Mouse (Mus musculus): ENCODE data around the gene Mllt3. TPM values are rescaled to one million over a fixed set of nuclear protein-coding genes. Genes with fewer than 3 reads are reported as not detected.

Mllt3 gene
- total and polyA plus RNA-seq, 2 experiments, result 0.62 to 2.6 TPM

GRCm38 (mm10) chr4:87905149-87905771 lies 127.9 kb downstream of the Mllt3 start:
- Histone ChIP-seq H3K4me1 (ENCODE audit: control insufficient read depth, insufficient read depth, low read length) (peaks cover 2% of the 10 kb centered on the region; the same call in 1 of the 2 replicates), H3K27me3 (ENCODE audit: control insufficient read depth, insufficient read depth, low read length) (no peaks in the 10 kb centered on the region), H3K27ac (replicated peaks; ENCODE audit: insufficient read depth, low read depth, low read length) (no peak overlapping the region), H3K9ac (ENCODE audit: low read depth, low read length) (no peak overlapping the region), H3K79me2 (ENCODE audit: control insufficient read depth, insufficient read depth, low read length) (no peaks in the 10 kb centered on the region), H3K36me3 (ENCODE audit: control insufficient read depth, insufficient read depth, low read length) (no peaks in the 10 kb centered on the region), H3K4me3 (ENCODE audit: insufficient read depth, low read depth, low read length) (no peak overlapping the region)
- WGBS, result 56% methylated on average over 6 of the region's 6 CpGs
- DNase-seq (ENCODE audit: extremely low read depth, low read depth, low spot score), result no peak
- TF ChIP-seq CTCF (IDR thresholded peaks at IDR 0.05; ENCODE audit: low read depth, low read length), result no peak
- no peak for TF ChIP-seq POLR2A (IDR thresholded peaks at IDR 0.05; ENCODE audit: extremely low read depth, insufficient read depth, low read length)

GRCm38 (mm10) chr4:87904722-87905121 lies 128.4 kb downstream of the Mllt3 start:
- H3K4me1 ChIP-seq (ENCODE audit: control insufficient read depth, insufficient read depth, low read length), result peaks cover 2% of the 10 kb centered on the region; the same call in 1 of the 2 replicates
- no peak overlapping the region for H3K4me3 ChIP-seq (ENCODE audit: insufficient read depth, low read depth, low read length)
- no peaks in the 10 kb centered on the region for H3K79me2 ChIP-seq (ENCODE audit: control insufficient read depth, insufficient read depth, low read length)
- H3K27ac ChIP-seq (replicated peaks; ENCODE audit: insufficient read depth, low read depth, low read length), result no peak overlapping the region
- no peaks in the 10 kb centered on the region for H3K36me3 ChIP-seq (ENCODE audit: control insufficient read depth, insufficient read depth, low read length)
- H3K9ac ChIP-seq (ENCODE audit: low read depth, low read length), result no peak overlapping the region
- H3K27me3 ChIP-seq (ENCODE audit: control insufficient read depth, insufficient read depth, low read length), result no peaks in the 10 kb centered on the region
- 7% methylated on average over 1 of the region's 1 CpGs for WGBS
- peak; percentile 79 for DNase-seq (ENCODE audit: extremely low read depth, low read depth, low spot score)
- TF ChIP-seq CTCF (IDR thresholded peaks at IDR 0.05; ENCODE audit: low read depth, low read length) (no peak), POLR2A (IDR thresholded peaks at IDR 0.05; ENCODE audit: extremely low read depth, insufficient read depth, low read length) (no peak)

- TF ChIP-seq POLR2A (IDR thresholded peaks at IDR 0.05; ENCODE audit: extremely low read depth, insufficient read depth, low read length) (no peak), CTCF (IDR thresholded peaks at IDR 0.05; ENCODE audit: low read depth, low read length) (no peak)
- Histone ChIP-seq H3K36me3 (ENCODE audit: control insufficient read depth, insufficient read depth, low read length) (no peaks in the 10 kb centered on the region), H3K9ac (ENCODE audit: low read depth, low read length) (no peak overlapping the region), H3K27ac (replicated peaks; ENCODE audit: insufficient read depth, low read depth, low read length) (no peak overlapping the region), H3K4me3 (ENCODE audit: insufficient read depth, low read depth, low read length) (no peak overlapping the region), H3K4me1 (ENCODE audit: control insufficient read depth, insufficient read depth, low read length) (peaks cover 4% of the 10 kb centered on the region; the same call in 1 of the 2 replicates), H3K27me3 (ENCODE audit: control insufficient read depth, insufficient read depth, low read length) (no peaks in the 10 kb centered on the region), H3K79me2 (ENCODE audit: control insufficient read depth, insufficient read depth, low read length) (no peaks in the 10 kb centered on the region)
- 90% methylated on average over 4 of the region's 4 CpGs for WGBS
- DNase-seq (ENCODE audit: extremely low read depth, low read depth, low spot score), result no peak
These were observed 130.6 kb downstream of the Mllt3 start for GRCm38 (mm10) chr4:87902584-87902983.

GRCm38 (mm10) chr4:87901166-87901565 lies 132.0 kb downstream of the Mllt3 start:
- H3K36me3 ChIP-seq (ENCODE audit: control insufficient read depth, insufficient read depth, low read length), result no peaks in the 10 kb centered on the region
- peaks cover 4% of the 10 kb centered on the region; the same call in 1 of the 2 replicates for H3K4me1 ChIP-seq (ENCODE audit: control insufficient read depth, insufficient read depth, low read length)
- no peak overlapping the region for H3K27ac ChIP-seq (replicated peaks; ENCODE audit: insufficient read depth, low read depth, low read length)
- no peaks in the 10 kb centered on the region for H3K79me2 ChIP-seq (ENCODE audit: control insufficient read depth, insufficient read depth, low read length)
- no peaks in the 10 kb centered on the region for H3K27me3 ChIP-seq (ENCODE audit: control insufficient read depth, insufficient read depth, low read length)
- H3K4me3 ChIP-seq (ENCODE audit: insufficient read depth, low read depth, low read length), result no peak overlapping the region
- WGBS, result 55% methylated on average over 1 of the region's 1 CpGs
- DNase-seq (ENCODE audit: extremely low read depth, low read depth, low spot score), result no peak
- TF ChIP-seq CTCF (IDR thresholded peaks at IDR 0.05; ENCODE audit: low read depth, low read length) (no peak), POLR2A (IDR thresholded peaks at IDR 0.05; ENCODE audit: extremely low read depth, insufficient read depth, low read length) (no peak)
- H3K9ac ChIP-seq (ENCODE audit: low read depth, low read length), result no peak overlapping the region

- 77% methylated on average over 3 of the region's 3 CpGs for WGBS
- Histone ChIP-seq H3K79me2 (ENCODE audit: control insufficient read depth, insufficient read depth, low read length) (no peaks in the 10 kb centered on the region; the same call in 1 of the 2 replicates), H3K4me1 (ENCODE audit: control insufficient read depth, insufficient read depth, low read length) (no peaks in the 10 kb centered on the region; the same call in 1 of the 2 replicates), H3K27me3 (ENCODE audit: control insufficient read depth, insufficient read depth, low read length) (no peaks in the 10 kb centered on the region), H3K4me3 (ENCODE audit: insufficient read depth, low read depth, low read length) (no peak overlapping the region), H3K9ac (ENCODE audit: low read depth, low read length) (no peak overlapping the region), H3K36me3 (ENCODE audit: control insufficient read depth, insufficient read depth, low read length) (no peaks in the 10 kb centered on the region), H3K27ac (replicated peaks; ENCODE audit: insufficient read depth, low read depth, low read length) (no peak overlapping the region)
- DNase-seq (ENCODE audit: extremely low read depth, low read depth, low spot score), result no peak
- no peak for TF ChIP-seq CTCF (IDR thresholded peaks at IDR 0.05; ENCODE audit: low read depth, low read length)
- TF ChIP-seq POLR2A (IDR thresholded peaks at IDR 0.05; ENCODE audit: extremely low read depth, insufficient read depth, low read length), result no peak
These were observed 139.7 kb downstream of the Mllt3 start for GRCm38 (mm10) chr4:87893498-87893897.

GRCm38 (mm10) chr4:87893012-87893411 lies 140.2 kb downstream of the Mllt3 start:
- Histone ChIP-seq H3K27me3 (ENCODE audit: control insufficient read depth, insufficient read depth, low read length) (no peaks in the 10 kb centered on the region), H3K36me3 (ENCODE audit: control insufficient read depth, insufficient read depth, low read length) (no peaks in the 10 kb centered on the region), H3K4me3 (ENCODE audit: insufficient read depth, low read depth, low read length) (no peak overlapping the region), H3K4me1 (ENCODE audit: control insufficient read depth, insufficient read depth, low read length) (no peaks in the 10 kb centered on the region; the same call in 1 of the 2 replicates), H3K9ac (ENCODE audit: low read depth, low read length) (no peak overlapping the region), H3K79me2 (ENCODE audit: control insufficient read depth, insufficient read depth, low read length) (no peaks in the 10 kb centered on the region; the same call in 1 of the 2 replicates), H3K27ac (replicated peaks; ENCODE audit: insufficient read depth, low read depth, low read length) (no peak overlapping the region)
- 35% methylated on average over 4 of the region's 4 CpGs for WGBS
- TF ChIP-seq CTCF (IDR thresholded peaks at IDR 0.05; ENCODE audit: low read depth, low read length), result no peak
- TF ChIP-seq POLR2A (IDR thresholded peaks at IDR 0.05; ENCODE audit: extremely low read depth, insufficient read depth, low read length), result no peak
- no peak for DNase-seq (ENCODE audit: extremely low read depth, low read depth, low spot score)

All from liver, adult 2 months (tissue).